Mouse (Mus musculus) midbrain, embryonic 16.5 days (tissue): Measurements from ENCODE around the gene Rad51ap1. TPM values are rescaled to one million over a fixed set of nuclear protein-coding genes. Genes with fewer than 3 reads are reported as not detected.

Source experiments
- ATAC-seq: fragments of 200-750 bp; cut with Nextera tagmentation; 2 replicates; pipeline ENCODE4 v1.8.0; 2017; ENCODE audit warnings: moderate TSS enrichment
- H3K27ac ChIP-seq: fragments of 300-500 bp; sonication (generic); 2 replicates; pipeline ENCODE4 v1.5.1; 2014; ENCODE audit warnings: mild to moderate bottlenecking, low read length, mixed read lengths
- H3K27me3 ChIP-seq: fragments of 300-500 bp; sonication (generic); 2 replicates; pipeline ENCODE4 v1.6.1; 2014; ENCODE audit warnings: low read depth, low read length, mixed read lengths; ENCODE audit not compliant: control insufficient read depth, insufficient read depth
- H3K36me3 ChIP-seq: fragments of 300-500 bp; sonication (generic); 2 replicates; pipeline ENCODE4 v1.6.1; 2014; ENCODE audit warnings: mild to moderate bottlenecking, low read length, moderate library complexity, mixed read lengths; ENCODE audit not compliant: control insufficient read depth, insufficient read depth
- H3K4me1 ChIP-seq: fragments of 300-500 bp; sonication (generic); 2 replicates; pipeline ENCODE4 v1.6.1; 2014; ENCODE audit warnings: mild to moderate bottlenecking, low read length, mixed read lengths; ENCODE audit not compliant: control insufficient read depth, insufficient read depth
- H3K4me2 ChIP-seq: fragments of 300-500 bp; sonication (generic); 2 replicates; pipeline ENCODE4 v1.6.1; 2014; ENCODE audit warnings: mild to moderate bottlenecking, low read length, mixed read lengths
- H3K4me3 ChIP-seq: fragments of 300-500 bp; sonication (generic); 2 replicates; pipeline ENCODE4 v1.5.1; 2014; ENCODE audit warnings: low read depth, mild to moderate bottlenecking, low read length, moderate library complexity, mixed read lengths
- H3K9ac ChIP-seq: fragments of 300-500 bp; sonication (generic); 2 replicates; pipeline ENCODE4 v1.6.1; 2014; ENCODE audit warnings: low read depth, low read length, mixed read lengths
- H3K9me3 ChIP-seq: fragments of 300-500 bp; sonication (generic); replicated peaks from 2 replicates; pipeline ENCODE4 v1.6.1; 2014; ENCODE audit warnings: mild to moderate bottlenecking, low read length, mixed read lengths; ENCODE audit not compliant: control insufficient read depth, poor library complexity, severe bottlenecking
- WGBS: fragments of 180-500 bp; shearing (Covaris S2); extraction: QIAGEN DNeasy Blood & Tissue Kit; methylation state at CpG from one replicate; pipeline ENCODE4 v1.1.7; 2014; 5-methylcytosine and 5-hydroxymethylcytosine counted together
- polyA plus RNA-seq: library from polyadenylated mRNA; unstranded; fragments of >200 nt; fragmentation: Nextera tagmentation; extraction: Ambion mirVana; gene quantifications from 2 replicates; pipeline ENCODE4 v1.2.1, GENCODE M21; 2015

Gene Rad51ap1
- polyA plus RNA-seq, 1 experiment from 2014 or later: 14.5 TPM

- H3K9ac ChIP-seq: peak overlapping the region; percentile 58; the same call in 1 of the 2 replicates
- no peak for ATAC-seq
- no peak overlapping the region for H3K27ac ChIP-seq
- H3K4me2 ChIP-seq: peak overlapping the region; percentile 57
- H3K4me3 ChIP-seq: peak overlapping the region; percentile 52
- H3K27me3 ChIP-seq: no peaks in the 10 kb centered on the region
- WGBS: 1% methylated on average over 5 of the region's 5 CpGs
- no peaks in the 10 kb centered on the region for H3K9me3 ChIP-seq
- peaks cover 17% of the 10 kb centered on the region for H3K4me1 ChIP-seq
- peaks cover 3% of the 10 kb centered on the region; the same call in 1 of the 2 replicates for H3K36me3 ChIP-seq
These were observed 1.1 kb upstream of the Rad51ap1 start for GRCm38 (mm10) chr6:126940451-126940850.

- Histone ChIP-seq H3K36me3 (peaks cover 3% of the 10 kb centered on the region; the same call in 1 of the 2 replicates), H3K4me3 (peak overlapping the region; percentile 52), H3K9me3 (no peaks in the 10 kb centered on the region), H3K27ac (no peak overlapping the region), H3K4me2 (peak overlapping the region; percentile 92), H3K4me1 (peaks cover 17% of the 10 kb centered on the region), H3K27me3 (no peaks in the 10 kb centered on the region), H3K9ac (peak overlapping the region; percentile 54)
- WGBS: under 1% methylated on average over 30 of the region's 31 CpGs
- no peak; the same call in 1 of the 2 replicates for ATAC-seq
These were observed 417 bp downstream of the Rad51ap1 start for GRCm38 (mm10) chr6:126938853-126939486.

GRCm38 (mm10) chr6:126938047-126938446, 1.3 kb downstream of the Rad51ap1 start:
- peaks cover 3% of the 10 kb centered on the region; the same call in 1 of the 2 replicates for H3K36me3 ChIP-seq
- peaks cover 17% of the 10 kb centered on the region for H3K4me1 ChIP-seq
- no peaks in the 10 kb centered on the region for H3K27me3 ChIP-seq
- 85% methylated on average over 2 of the region's 2 CpGs for WGBS
- no peak for ATAC-seq
- no peaks in the 10 kb centered on the region for H3K9me3 ChIP-seq
- H3K4me3 ChIP-seq: no peak overlapping the region
- no peak overlapping the region for H3K9ac ChIP-seq
- no peak overlapping the region for H3K27ac ChIP-seq
- no peak overlapping the region for H3K4me2 ChIP-seq

GRCm38 (mm10) chr6:126932896-126933295, 6.5 kb downstream of the Rad51ap1 start:
- no peak overlapping the region for H3K9ac ChIP-seq
- H3K9me3 ChIP-seq: no peaks in the 10 kb centered on the region
- 0 out of 2 replicates have a peak, but pooled peaks cover 2% of the 10 kb centered on the region for H3K36me3 ChIP-seq
- H3K27me3 ChIP-seq: no peaks in the 10 kb centered on the region
- no peak for ATAC-seq
- H3K4me1 ChIP-seq: no peaks in the 10 kb centered on the region
- WGBS: 96% methylated on average over 2 of the region's 2 CpGs
- no peak overlapping the region for H3K4me2 ChIP-seq
- no peak overlapping the region for H3K4me3 ChIP-seq
- no peak overlapping the region for H3K27ac ChIP-seq

GRCm38 (mm10) chr6:126921111-126921881, 18.1 kb downstream of the Rad51ap1 start, which contains the start of gene Dyrk4:
Dyrk4 (minus strand) TSS chr6:126921839.
- H3K27ac ChIP-seq: no peak within 1 kb of the TSS
- 7% methylated on average over 21 of the region's 21 CpGs for WGBS
- peak within 1 kb of the TSS; percentile 54 for H3K9ac ChIP-seq
- H3K9me3 ChIP-seq: no peaks in the 10 kb centered on the region
- no peaks in the 10 kb centered on the region for H3K27me3 ChIP-seq
- ATAC-seq: peak; percentile 28; the same call in 1 of the 2 replicates
- peaks cover 3% of the 10 kb centered on the region; the same call in 1 of the 2 replicates for H3K4me1 ChIP-seq
- H3K36me3 ChIP-seq: no peaks in the 10 kb centered on the region
- peak within 1 kb of the TSS; percentile 36 for H3K4me2 ChIP-seq
- H3K4me3 ChIP-seq: peak within 1 kb of the TSS; percentile 12; the same call in 1 of the 2 replicates

- no peak overlapping the region for H3K4me3 ChIP-seq
- H3K4me2 ChIP-seq: no peak overlapping the region
- no peak overlapping the region for H3K27ac ChIP-seq
- H3K4me1 ChIP-seq: no peaks in the 10 kb centered on the region
- H3K9me3 ChIP-seq: no peaks in the 10 kb centered on the region
- no peaks in the 10 kb centered on the region for H3K36me3 ChIP-seq
- H3K9ac ChIP-seq: no peak overlapping the region
- H3K27me3 ChIP-seq: no peaks in the 10 kb centered on the region
- no peak for ATAC-seq
- WGBS: 80% methylated on average over 5 of the region's 5 CpGs
These were observed 24.5 kb downstream of the Rad51ap1 start for GRCm38 (mm10) chr6:126914928-126915327.

- WGBS: 82% methylated on average over 4 of the region's 4 CpGs
These were observed 28.7 kb downstream of the Rad51ap1 start for GRCm38 (mm10) chr6:126910727-126911126.

GRCm38 (mm10) chr6:126907876-126908275, 31.5 kb downstream of the Rad51ap1 start:
- Histone ChIP-seq H3K27ac (no peak overlapping the region), H3K4me2 (no peak overlapping the region), H3K9ac (no peak overlapping the region), H3K4me3 (no peak overlapping the region), H3K4me1 (no peaks in the 10 kb centered on the region), H3K9me3 (no peaks in the 10 kb centered on the region), H3K36me3 (no peaks in the 10 kb centered on the region), H3K27me3 (no peaks in the 10 kb centered on the region)
- WGBS: 69% methylated on average over 3 of the region's 3 CpGs
- no peak for ATAC-seq

More at GRCm38 (mm10) chr6:126910727-126911126, 28.7 kb downstream of the Rad51ap1 start:
- no peaks in the 10 kb centered on the region for H3K36me3 ChIP-seq
- no peak overlapping the region for H3K9ac ChIP-seq
- ATAC-seq: no peak
- no peaks in the 10 kb centered on the region for H3K9me3 ChIP-seq
- H3K27me3 ChIP-seq: no peaks in the 10 kb centered on the region
- H3K27ac ChIP-seq: no peak overlapping the region
- no peak overlapping the region for H3K4me2 ChIP-seq
- H3K4me3 ChIP-seq: no peak overlapping the region
- no peaks in the 10 kb centered on the region for H3K4me1 ChIP-seq

- no peaks in the 10 kb centered on the region for H3K9me3 ChIP-seq
- 81% methylated on average over 4 of the region's 5 CpGs for WGBS
- ATAC-seq: no peak
- H3K4me2 ChIP-seq: no peak overlapping the region
- no peak overlapping the region for H3K27ac ChIP-seq
- no peak overlapping the region for H3K4me3 ChIP-seq
- H3K27me3 ChIP-seq: no peaks in the 10 kb centered on the region
- H3K4me1 ChIP-seq: no peaks in the 10 kb centered on the region
- no peak overlapping the region for H3K9ac ChIP-seq
- no peaks in the 10 kb centered on the region for H3K36me3 ChIP-seq
These were observed 32.0 kb downstream of the Rad51ap1 start for GRCm38 (mm10) chr6:126907378-126907777.
